Mouse (Mus musculus): ENCODE measurements around the gene 2010300C02Rik. TPM values are rescaled to one million over a fixed set of nuclear protein-coding genes. Genes with fewer than 3 reads are reported as not detected.
"Not testable (repeated sequence)": the region's sequence is repeated elsewhere in the genome, so short reads cannot be mapped to it uniquely, and the experiment has no call there.

Gene 2010300C02Rik
- polyA plus RNA-seq, 1 experiment: 10.7 TPM

GRCm38 (mm10) chr1:37734841-37735240 lies 15.0 kb upstream of the 2010300C02Rik start:
- Histone ChIP-seq H3K36me3 (replicated peaks; ENCODE audit: low read length) (no peaks in the 10 kb centered on the region), H3K9me3 (peaks cover 7% of the 10 kb centered on the region), H3K4me1 (peaks cover 49% of the 10 kb centered on the region), H3K4me3 (replicated peaks) (no peak overlapping the region), H3K27me3 (replicated peaks) (no peaks in the 10 kb centered on the region)
- no peak for TF ChIP-seq FLI1 (IDR thresholded peaks at IDR 0.05; ENCODE audit: low read length)
- no peak for TF ChIP-seq GATA1 (IDR thresholded peaks at IDR 0.05; ENCODE audit: borderline replicate concordance, low read length)

GRCm38 (mm10) chr1:37729353-37729752 lies 9.5 kb upstream of the 2010300C02Rik start:
- Histone ChIP-seq H3K4me3 (replicated peaks) (no peak overlapping the region), H3K36me3 (replicated peaks; ENCODE audit: low read length) (no peaks in the 10 kb centered on the region), H3K27me3 (replicated peaks) (peaks cover 6% of the 10 kb centered on the region), H3K4me1 (peaks cover 51% of the 10 kb centered on the region), H3K9me3 (peaks cover 21% of the 10 kb centered on the region)
- TF ChIP-seq GATA1 (IDR thresholded peaks at IDR 0.05; ENCODE audit: borderline replicate concordance, low read length) (no peak), FLI1 (IDR thresholded peaks at IDR 0.05; ENCODE audit: low read length) (no peak)

GRCm38 (mm10) chr1:37728053-37728452 lies 8.2 kb upstream of the 2010300C02Rik start:
- Histone ChIP-seq H3K36me3 (replicated peaks; ENCODE audit: low read length) (no peaks in the 10 kb centered on the region), H3K4me1 (peaks cover 44% of the 10 kb centered on the region), H3K9me3 (peaks cover 21% of the 10 kb centered on the region), H3K27me3 (replicated peaks) (peaks cover 6% of the 10 kb centered on the region), H3K4me3 (replicated peaks) (no peak overlapping the region)
- no peak for TF ChIP-seq FLI1 (IDR thresholded peaks at IDR 0.05; ENCODE audit: low read length)
- TF ChIP-seq GATA1 (IDR thresholded peaks at IDR 0.05; ENCODE audit: borderline replicate concordance, low read length): no peak

GRCm38 (mm10) chr1:37727186-37727585 lies 7.3 kb upstream of the 2010300C02Rik start:
- Histone ChIP-seq H3K36me3 (replicated peaks; ENCODE audit: low read length) (no peaks in the 10 kb centered on the region), H3K9me3 (peaks cover 21% of the 10 kb centered on the region), H3K4me3 (replicated peaks) (no peak overlapping the region), H3K27me3 (replicated peaks) (peaks cover 6% of the 10 kb centered on the region), H3K4me1 (peaks cover 47% of the 10 kb centered on the region)
- TF ChIP-seq GATA1 (IDR thresholded peaks at IDR 0.05; ENCODE audit: borderline replicate concordance, low read length): no peak
- no peak for TF ChIP-seq FLI1 (IDR thresholded peaks at IDR 0.05; ENCODE audit: low read length)

GRCm38 (mm10) chr1:37726426-37726825 lies 6.5 kb upstream of the 2010300C02Rik start:
- no peaks in the 10 kb centered on the region for H3K36me3 ChIP-seq (replicated peaks; ENCODE audit: low read length)
- peaks cover 6% of the 10 kb centered on the region for H3K27me3 ChIP-seq (replicated peaks)
- TF ChIP-seq GATA1 (IDR thresholded peaks at IDR 0.05; ENCODE audit: borderline replicate concordance, low read length): no peak
- no peak for TF ChIP-seq FLI1 (IDR thresholded peaks at IDR 0.05; ENCODE audit: low read length)
- H3K4me1 ChIP-seq: peaks cover 55% of the 10 kb centered on the region
- no peak overlapping the region for H3K4me3 ChIP-seq (replicated peaks)
- peaks cover 21% of the 10 kb centered on the region for H3K9me3 ChIP-seq

DNA sequence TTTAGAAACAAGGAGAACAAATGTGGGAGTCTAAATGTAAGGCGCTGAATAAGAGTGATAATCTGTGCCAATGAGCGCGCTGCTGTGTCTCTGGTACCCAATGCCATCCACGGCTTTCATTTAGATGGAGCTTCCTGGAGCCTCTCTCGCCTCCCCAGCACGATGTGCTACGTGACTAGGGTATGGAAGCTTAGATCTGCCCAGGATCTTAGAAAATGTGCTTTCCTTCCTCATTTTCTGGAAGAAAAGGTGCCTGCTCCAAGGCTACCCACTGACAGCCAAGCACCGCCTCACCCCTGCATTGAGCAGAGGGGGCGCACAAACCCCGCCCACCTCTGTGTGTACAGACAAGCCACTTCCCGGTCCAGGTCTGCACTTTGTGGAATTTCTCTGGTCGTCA lies 6.0 kb upstream of the 2010300C02Rik start:
- H3K4me1 ChIP-seq: peaks cover 56% of the 10 kb centered on the region
- H3K36me3 ChIP-seq (replicated peaks; ENCODE audit: low read length): no peaks in the 10 kb centered on the region
- peak overlapping the region; percentile 59 for H3K4me3 ChIP-seq (replicated peaks)
- peaks cover 21% of the 10 kb centered on the region for H3K9me3 ChIP-seq
- TF ChIP-seq GATA1 (IDR thresholded peaks at IDR 0.05; ENCODE audit: borderline replicate concordance, low read length): no peak
- TF ChIP-seq FLI1 (IDR thresholded peaks at IDR 0.05; ENCODE audit: low read length): no peak
- peaks cover 6% of the 10 kb centered on the region for H3K27me3 ChIP-seq (replicated peaks)

- H3K27me3 ChIP-seq (replicated peaks): peaks cover 10% of the 10 kb centered on the region
- no peaks in the 10 kb centered on the region for H3K9me3 ChIP-seq
- no peaks in the 10 kb centered on the region for H3K36me3 ChIP-seq (replicated peaks; ENCODE audit: low read length)
- peaks cover 79% of the 10 kb centered on the region for H3K4me1 ChIP-seq
- peak overlapping the region; percentile 75 for H3K4me3 ChIP-seq (replicated peaks)
- TF ChIP-seq FLI1 (IDR thresholded peaks at IDR 0.05; ENCODE audit: low read length) (no peak), GATA1 (IDR thresholded peaks at IDR 0.05; ENCODE audit: borderline replicate concordance, low read length) (no peak)
Observed at GRCm38 (mm10) chr1:37721092-37721491, 1.2 kb upstream of the 2010300C02Rik start.

GRCm38 (mm10) chr1:37719030-37719723 lies 708 bp downstream of the 2010300C02Rik start:
- TF ChIP-seq FLI1 (IDR thresholded peaks at IDR 0.05; ENCODE audit: low read length): no peak
- no peak for TF ChIP-seq GATA1 (IDR thresholded peaks at IDR 0.05; ENCODE audit: borderline replicate concordance, low read length)
- H3K27me3 ChIP-seq (replicated peaks): peaks cover 24% of the 10 kb centered on the region
- no peaks in the 10 kb centered on the region for H3K36me3 ChIP-seq (replicated peaks; ENCODE audit: low read length)
- H3K9me3 ChIP-seq: no peaks in the 10 kb centered on the region
- peak overlapping the region; percentile 94 for H3K4me3 ChIP-seq (replicated peaks)
- peaks cover 78% of the 10 kb centered on the region for H3K4me1 ChIP-seq

GRCm38 (mm10) chr1:37718516-37718915 lies 1.4 kb downstream of the 2010300C02Rik start:
- Histone ChIP-seq H3K4me1 (peaks cover 78% of the 10 kb centered on the region), H3K27me3 (replicated peaks) (peaks cover 26% of the 10 kb centered on the region), H3K4me3 (replicated peaks) (no peak overlapping the region), H3K9me3 (no peaks in the 10 kb centered on the region), H3K36me3 (replicated peaks; ENCODE audit: low read length) (no peaks in the 10 kb centered on the region)
- TF ChIP-seq GATA1 (IDR thresholded peaks at IDR 0.05; ENCODE audit: borderline replicate concordance, low read length) (no peak), FLI1 (IDR thresholded peaks at IDR 0.05; ENCODE audit: low read length) (no peak)

GRCm38 (mm10) chr1:37717415-37718195 lies 2.3 kb downstream of the 2010300C02Rik start:
- TF ChIP-seq FLI1 (IDR thresholded peaks at IDR 0.05; ENCODE audit: low read length) (no peak), GATA1 (IDR thresholded peaks at IDR 0.05; ENCODE audit: borderline replicate concordance, low read length) (no peak)
- H3K27me3 ChIP-seq (replicated peaks): peaks cover 28% of the 10 kb centered on the region
- no peaks in the 10 kb centered on the region for H3K36me3 ChIP-seq (replicated peaks; ENCODE audit: low read length)
- no peaks in the 10 kb centered on the region for H3K9me3 ChIP-seq
- peaks cover 78% of the 10 kb centered on the region for H3K4me1 ChIP-seq
- H3K4me3 ChIP-seq (replicated peaks): no peak overlapping the region

DNA sequence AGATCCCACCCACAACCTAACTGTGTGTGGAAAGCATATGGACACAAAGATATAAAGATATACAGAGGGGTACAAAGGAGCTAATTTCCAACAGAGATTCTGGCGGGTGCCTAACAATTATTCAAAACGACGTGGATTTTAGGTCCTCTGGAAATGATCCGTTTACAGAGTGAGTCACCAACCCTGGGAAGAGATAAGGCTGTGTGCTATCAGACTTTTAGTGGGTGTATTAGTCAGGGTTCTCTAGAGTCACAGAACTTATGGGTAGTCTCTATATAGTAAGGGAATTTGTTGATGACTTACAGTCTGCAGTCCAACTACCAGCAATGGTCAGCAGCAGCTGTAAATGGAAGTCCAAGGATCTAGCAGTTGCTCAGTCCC lies 7.5 kb downstream of the 2010300C02Rik start:
- not testable (repeated sequence) for H3K4me3 ChIP-seq (replicated peaks); H3K36me3 ChIP-seq (replicated peaks; ENCODE audit: low read length)
- H3K9me3 ChIP-seq: peaks cover 13% of the 10 kb centered on the region; the same call in 1 of the 2 replicates
- H3K27me3 ChIP-seq (replicated peaks): peaks cover 25% of the 10 kb centered on the region
- H3K4me1 ChIP-seq: peaks cover 75% of the 10 kb centered on the region
